Mouse (Mus musculus) right cerebral cortex, postnatal 4 days (tissue): ENCODE data around the gene Mrps17.
"Not testable (repeated sequence)": the region's sequence is repeated elsewhere in the genome, so short reads cannot be mapped to it uniquely, and the experiment has no call there.

Experiments used
- DNase-seq: peaks from one replicate; pipeline ENCODE4 v3.0.0-alpha.2; 2022

The Mrps17 gene

DNA sequence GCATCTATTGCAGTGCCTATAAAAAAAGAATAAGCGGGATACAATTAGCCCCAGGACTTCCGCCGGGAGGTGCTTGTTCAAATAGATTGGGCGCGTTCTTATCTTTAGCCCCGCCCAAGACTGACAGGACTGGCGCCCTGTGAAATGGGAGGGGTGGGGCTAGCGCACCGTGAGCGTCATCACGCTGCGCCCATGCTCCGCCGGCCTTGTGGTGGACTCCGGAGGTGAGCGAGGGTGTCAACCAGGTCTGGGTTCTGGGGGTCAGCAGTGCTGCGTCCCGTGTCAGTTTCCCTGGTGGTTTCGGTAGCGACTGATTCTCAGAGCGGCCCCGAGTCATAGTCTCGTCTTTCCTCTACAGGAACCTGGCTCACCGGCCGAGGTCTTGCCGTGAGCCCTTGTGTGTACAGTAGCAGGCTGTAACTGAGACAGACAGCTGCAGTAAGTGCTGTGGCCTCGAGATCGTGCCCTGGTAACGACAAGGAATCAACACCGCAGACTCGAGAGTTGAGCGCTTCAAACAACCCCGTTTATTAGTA is at the start of gene Mrps17:
Gene Mrps17 (plus strand): TSS at position 172 of the 536 bp plus-strand sequence.
- peak; percentile 87 for DNase-seq

DNA sequence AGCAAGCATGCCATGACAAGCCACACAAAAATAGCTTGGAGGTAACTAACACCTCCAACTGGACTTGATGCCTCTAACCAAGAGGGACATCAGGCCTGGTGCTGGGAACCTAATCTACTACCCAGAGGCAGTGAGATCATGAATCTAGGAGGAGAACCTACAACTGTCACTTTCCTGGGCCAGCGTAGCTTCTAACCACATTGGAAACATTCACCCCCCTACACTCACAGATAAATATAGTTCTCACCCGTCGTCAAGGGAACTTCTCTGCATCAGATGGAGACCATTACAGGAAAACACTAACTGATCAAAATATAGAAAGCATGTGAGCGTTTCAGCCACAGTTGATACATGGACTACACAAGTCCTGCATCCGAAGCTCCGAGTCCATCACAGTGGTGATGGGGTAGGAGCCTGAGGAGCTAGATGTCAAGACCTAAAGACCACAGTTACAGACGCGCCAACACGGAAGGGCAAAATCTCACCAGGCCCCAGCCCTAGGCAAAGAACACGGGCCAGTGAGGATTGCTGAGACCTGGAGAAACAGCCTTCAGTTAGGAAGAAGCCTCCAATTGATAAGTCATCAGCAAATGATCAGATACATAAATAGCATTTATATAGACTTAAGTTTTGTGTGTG is 48.9 kb upstream of the Mrps17 start:
- DNase-seq: no peak

GRCm38 (mm10) chr5:129667851-129668250 is 47.4 kb upstream of the Mrps17 start:
- DNase-seq: no peak

GRCm38 (mm10) chr5:129669453-129670035 is 45.8 kb upstream of the Mrps17 start:
- no peak for DNase-seq

- peak; percentile 86 for DNase-seq
Measured at GRCm38 (mm10) chr5:129670036-129670458, 45.2 kb upstream of the Mrps17 start, which contains the start of gene Zfp11. Gene Zfp11 (minus strand): TSS chr5:129670099.

DNA sequence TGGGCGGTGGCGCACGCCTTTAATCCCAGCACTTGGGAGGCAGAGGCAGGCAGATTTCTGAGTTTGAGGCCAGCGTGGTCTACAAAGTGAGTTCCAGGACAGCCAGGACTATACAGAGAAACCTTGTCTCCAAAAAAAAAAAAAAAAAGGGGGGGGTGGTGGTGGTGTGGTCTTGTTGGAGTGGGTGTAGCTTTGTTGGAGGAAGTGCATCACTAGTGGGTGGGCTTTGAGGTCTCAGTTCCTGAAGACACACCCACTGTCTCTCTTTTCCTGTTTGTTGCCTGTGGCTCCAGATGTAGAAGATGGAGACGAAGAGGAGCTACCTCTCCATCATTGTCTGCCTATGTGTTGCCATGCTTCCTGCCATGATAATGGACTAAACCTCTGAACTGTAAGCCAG is 30.2 kb upstream of the Mrps17 start:
- not testable (repeated sequence) for DNase-seq

DNA sequence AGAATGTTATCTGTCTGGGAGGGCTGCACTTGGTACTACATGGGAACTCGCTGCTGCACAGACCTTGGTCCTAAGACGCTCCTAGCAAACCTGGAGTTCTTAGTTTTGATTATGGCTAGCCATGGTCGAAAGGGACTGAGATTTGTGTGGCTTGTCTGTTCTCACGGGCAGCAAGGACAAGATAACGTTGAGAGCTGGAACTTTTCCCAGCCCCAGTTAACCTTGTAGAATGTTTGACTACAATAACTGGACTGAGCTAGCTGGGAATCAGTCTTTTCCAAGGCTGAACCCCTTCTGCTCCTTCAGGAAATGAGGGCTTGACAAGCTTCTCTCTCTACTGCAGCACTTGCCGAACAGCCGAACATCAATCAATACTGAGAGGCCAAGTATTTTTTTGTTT is 27.7 kb upstream of the Mrps17 start:
- DNase-seq: no peak

- no peak for DNase-seq
Measured at GRCm38 (mm10) chr5:129690528-129690927, 24.8 kb upstream of the Mrps17 start.

DNA sequence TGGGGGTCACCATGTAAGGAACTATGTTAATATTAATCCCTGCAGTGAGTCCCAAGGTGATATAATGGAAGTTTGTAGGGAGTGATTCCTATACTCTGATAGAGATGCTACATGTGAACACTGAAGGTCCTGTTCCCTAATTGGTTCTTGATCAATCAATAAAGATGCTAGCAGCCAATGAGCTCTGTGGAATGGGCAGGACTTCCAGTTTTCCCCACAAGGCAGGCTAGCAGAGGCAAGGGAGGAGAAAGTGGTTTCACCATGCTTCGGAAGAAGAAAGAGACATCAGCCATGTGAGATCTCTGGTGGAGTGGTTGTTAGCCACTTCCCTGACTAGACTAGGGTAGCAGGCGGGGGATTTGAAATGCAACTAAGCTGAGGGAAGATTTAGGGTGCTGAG is 14.8 kb upstream of the Mrps17 start:
- DNase-seq: no peak

GRCm38 (mm10) chr5:129701706-129702105 is 13.6 kb upstream of the Mrps17 start:
- no peak for DNase-seq

- DNase-seq: no peak
Measured at GRCm38 (mm10) chr5:129703368-129703767, 11.9 kb upstream of the Mrps17 start.

GRCm38 (mm10) chr5:129708412-129708811 is 6.9 kb upstream of the Mrps17 start, which contains the start of gene Sept14:
Gene Sept14 (minus strand): TSS chr5:129708512.
- no peak for DNase-seq

DNA sequence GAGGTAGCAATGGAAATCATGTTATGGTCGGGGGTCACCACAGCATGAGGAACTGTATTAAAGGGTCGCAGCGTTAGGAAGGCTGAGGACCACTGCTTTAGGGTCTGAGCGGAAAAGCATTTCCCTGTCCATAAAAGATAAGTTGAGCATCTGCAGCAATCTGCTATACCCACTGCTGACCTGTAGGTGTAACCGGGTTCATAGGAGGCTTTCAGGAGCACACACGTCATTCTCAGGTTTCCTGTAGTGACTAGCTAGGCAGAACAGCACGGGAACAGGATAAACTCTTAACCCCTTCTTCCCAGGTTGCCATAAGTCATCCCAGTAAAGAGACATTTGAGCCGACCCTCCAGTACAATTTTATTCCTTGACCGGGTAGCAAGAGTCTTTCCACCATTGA is 1.7 kb downstream of the Mrps17 start:
- DNase-seq: no peak

- DNase-seq: no peak
Measured at GRCm38 (mm10) chr5:129720176-129720575, 4.9 kb downstream of the Mrps17 start.

GRCm38 (mm10) chr5:129724268-129724667 is 9.0 kb downstream of the Mrps17 start:
- no peak for DNase-seq

DNA sequence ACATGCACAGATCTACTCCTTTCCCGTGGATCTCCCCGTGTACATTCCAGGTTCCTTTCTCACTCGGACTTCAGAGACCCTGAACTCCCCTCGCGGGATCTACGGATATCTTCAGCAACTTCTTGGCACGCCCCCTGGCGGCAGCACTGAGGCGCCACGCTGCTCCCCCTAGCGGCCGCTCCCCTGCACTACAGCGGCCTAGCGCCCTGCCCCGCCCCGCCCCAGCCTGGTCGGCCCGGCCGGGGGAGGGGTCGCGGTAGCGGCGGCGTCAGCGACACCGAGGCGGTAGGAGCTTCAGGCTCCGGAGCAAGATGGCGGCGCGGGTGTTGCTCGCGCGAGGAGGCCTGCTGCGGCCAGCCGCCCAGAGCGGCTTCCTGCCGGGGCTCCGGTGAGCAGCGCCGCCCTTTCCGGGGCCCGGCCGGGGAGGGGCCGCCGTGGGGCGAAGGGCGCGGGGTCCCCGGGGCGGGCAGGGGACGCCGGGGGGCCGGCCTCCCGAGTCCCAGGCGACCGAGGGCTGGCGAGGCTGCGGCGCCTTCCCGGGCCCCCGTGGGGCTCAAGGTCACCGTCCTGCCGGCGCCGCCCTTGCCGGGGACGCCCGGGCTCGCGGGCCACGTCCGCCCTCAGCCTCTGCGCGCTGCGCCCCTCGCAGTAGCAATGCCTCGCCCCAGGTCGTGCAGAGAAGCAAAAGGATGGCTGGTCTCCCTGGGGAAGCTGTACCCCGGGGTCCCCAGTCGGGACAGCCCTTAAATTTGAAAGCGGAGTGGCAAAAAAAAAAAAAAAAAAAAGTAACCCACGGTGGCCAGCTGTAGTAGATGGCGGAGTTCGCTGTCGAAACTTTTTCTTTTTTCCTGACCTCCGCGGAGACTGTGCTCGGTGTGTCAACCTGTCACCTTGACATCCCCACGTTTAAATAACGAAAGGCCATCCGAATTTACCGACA is 9.8 kb downstream of the Mrps17 start, which contains the start of gene Nipsnap2:
Gene Nipsnap2 (plus strand): TSS at position 230 of the 940 bp plus-strand sequence.
- peak; percentile 90 for DNase-seq

- DNase-seq: peak; percentile 17
Measured at GRCm38 (mm10) chr5:129725774-129726392, 10.6 kb downstream of the Mrps17 start.

DNA sequence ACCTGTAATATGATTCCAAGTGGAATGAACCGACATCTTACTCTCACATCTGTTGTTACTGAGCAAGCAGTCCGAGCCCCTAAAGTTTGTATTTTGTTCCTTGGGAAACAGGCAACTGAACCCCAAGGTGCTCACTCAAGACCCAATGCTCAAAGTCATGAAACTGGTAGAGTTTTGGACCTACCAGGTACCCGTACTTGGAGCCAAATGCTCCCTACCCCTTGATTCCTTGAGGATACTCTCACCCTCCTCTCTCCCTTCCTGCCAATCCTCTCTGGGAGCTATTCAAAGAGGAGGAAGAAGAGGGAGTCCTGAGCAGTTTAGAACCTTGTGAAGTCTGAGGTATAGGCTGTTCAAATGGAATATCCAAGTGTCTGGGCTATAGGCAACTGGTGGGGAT is 11.5 kb downstream of the Mrps17 start:
- no peak for DNase-seq

DNA sequence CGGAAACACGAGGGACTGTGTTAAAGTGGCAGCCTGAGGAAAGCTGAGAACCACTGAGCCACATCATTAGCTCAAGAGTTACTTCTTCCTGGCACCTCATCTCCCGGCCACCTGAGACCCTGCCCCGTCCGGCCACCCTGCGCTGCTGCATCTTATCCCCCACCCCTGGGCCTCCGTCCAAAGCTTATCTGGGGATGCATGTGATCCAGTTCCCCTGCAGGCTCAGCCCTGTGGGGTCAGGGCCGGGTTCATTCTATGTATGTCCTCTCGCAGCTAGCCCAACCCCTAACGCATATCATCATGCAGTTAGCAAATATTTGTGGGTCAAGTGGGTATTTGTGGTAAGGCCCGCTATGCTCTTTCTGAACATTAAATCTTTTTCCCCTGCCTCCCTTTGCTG is 14.0 kb downstream of the Mrps17 start:
- no peak for DNase-seq

GRCm38 (mm10) chr5:129730344-129730743 is 15.0 kb downstream of the Mrps17 start:
- DNase-seq: no peak

DNA sequence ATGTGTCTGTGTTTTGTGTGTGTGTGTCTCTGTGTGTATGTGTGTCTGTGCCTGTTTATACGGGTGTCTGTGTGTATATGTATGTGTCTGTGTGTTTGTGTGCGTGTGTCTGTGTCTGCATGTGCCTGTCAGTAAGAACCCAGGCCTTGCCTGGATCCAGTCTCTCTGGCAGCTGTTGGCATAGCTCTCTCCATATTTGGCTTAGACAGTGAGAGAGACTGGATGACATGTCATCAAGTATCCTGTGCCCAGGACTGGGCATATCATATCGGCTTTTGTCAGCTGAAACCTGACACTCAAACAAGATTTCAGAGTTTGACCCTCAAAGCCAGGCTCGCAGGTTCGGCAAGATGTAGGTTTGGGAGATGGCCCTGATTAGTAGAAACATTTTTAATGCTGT is 15.7 kb downstream of the Mrps17 start:
- DNase-seq: no peak

GRCm38 (mm10) chr5:129740976-129741375 is 25.7 kb downstream of the Mrps17 start:
- DNase-seq: peak; percentile 38
